Mouse (Mus musculus) heart, adult 2 months (tissue): ENCODE measurements around the gene Tkt.

Experiments used
- CTCF ChIP-seq: fragments of 200-600 bp; IDR thresholded peaks from 2 replicates; pipeline ENCODE4 v1.8.1; 2022; ENCODE audit warnings: antibody characterized with exemption, mild to moderate bottlenecking, moderate library complexity
- EP300 ChIP-seq: fragments of 200-500 bp; IDR thresholded peaks from 2 replicates; pipeline ENCODE4 v1.6.1; 2011; ENCODE audit warnings: low read depth, low read length, control low read depth; ENCODE audit not compliant: insufficient read depth

DNA sequence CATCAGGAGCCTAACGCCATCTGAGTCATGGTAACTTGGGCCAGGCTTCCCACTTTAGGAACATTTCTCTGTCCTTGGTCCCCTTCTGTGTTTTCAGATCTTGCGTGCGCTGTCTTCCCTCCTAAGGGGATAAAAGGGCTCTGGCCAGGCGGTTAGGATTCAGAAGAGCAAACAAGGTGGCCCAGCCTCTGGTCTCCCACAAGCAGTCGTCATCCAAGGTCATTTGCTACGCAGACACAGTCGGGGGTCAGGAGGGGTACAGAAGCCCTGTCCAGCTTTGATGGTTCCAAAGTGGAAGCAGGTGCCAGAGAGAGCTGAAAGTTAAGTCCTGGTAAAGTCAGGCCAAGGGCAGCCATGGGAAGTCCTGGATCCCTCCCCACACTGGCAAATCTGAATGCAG is 42.8 kb downstream of the Tkt start:
- TF ChIP-seq CTCF (no peak), EP300 (no peak)
